Mouse (Mus musculus) forebrain, postnatal 0 days (tissue): ENCODE data around the gene Slc25a27. TPM values are rescaled to one million over a fixed set of nuclear protein-coding genes. Genes with fewer than 3 reads are reported as not detected.

Experiments used
- ATAC-seq: fragments of 200-750 bp; cut with Nextera tagmentation; 2 replicates; pipeline ENCODE4 v1.8.0; 2017; ENCODE audit warnings: mild to moderate bottlenecking, moderate library complexity
- DNase-seq: peaks from one replicate; pipeline ENCODE4 v3.0.0-alpha.2; 2015
- H3K27ac ChIP-seq: fragments of 300-500 bp; sonication (generic); 2 replicates; pipeline ENCODE4 v1.5.1; 2014; ENCODE audit warnings: low read depth, mild to moderate bottlenecking, antibody characterized with exemption, low read length, moderate library complexity, mixed read lengths
- H3K27me3 ChIP-seq: fragments of 300-500 bp; sonication (generic); 2 replicates; pipeline ENCODE4 v1.6.1; 2014; ENCODE audit warnings: mild to moderate bottlenecking, low read length, mixed read lengths; ENCODE audit not compliant: insufficient read depth
- H3K36me3 ChIP-seq: fragments of 300-500 bp; sonication (generic); 2 replicates; pipeline ENCODE4 v1.6.1; 2014; ENCODE audit warnings: mild to moderate bottlenecking, moderate library complexity; ENCODE audit not compliant: insufficient read depth
- H3K4me1 ChIP-seq: fragments of 300-500 bp; sonication (generic); 2 replicates; pipeline ENCODE4 v1.6.1; 2014; ENCODE audit warnings: antibody characterized with exemption; ENCODE audit not compliant: insufficient read depth
- H3K4me2 ChIP-seq: fragments of 300-500 bp; sonication (generic); 2 replicates; pipeline ENCODE4 v1.6.1; 2014; ENCODE audit warnings: low read depth, mild to moderate bottlenecking, moderate library complexity
- H3K4me3 ChIP-seq: fragments of 300-500 bp; sonication (generic); 2 replicates; pipeline ENCODE4 v1.5.1; 2014; ENCODE audit warnings: low read depth, low read length, mixed read lengths
- H3K9ac ChIP-seq: fragments of 300-500 bp; sonication (generic); 2 replicates; pipeline ENCODE4 v1.6.1; 2014; ENCODE audit warnings: mild to moderate bottlenecking
- H3K9me3 ChIP-seq: fragments of 300-500 bp; sonication (generic); 2 replicates; pipeline ENCODE4 v1.6.1; 2016; ENCODE audit warnings: low read length
- CTCF ChIP-seq: sonication (generic); IDR thresholded peaks from 2 replicates; pipeline ENCODE4 v1.5.1; 2016; ENCODE audit warnings: antibody characterized with exemption, control low read depth, low read depth
- WGBS: fragments of 180-500 bp; shearing (Covaris S2); extraction: QIAGEN DNeasy Blood & Tissue Kit; methylation state at CpG from one replicate; pipeline ENCODE4 v1.1.7; 2014; 5-methylcytosine and 5-hydroxymethylcytosine counted together
- polyA plus RNA-seq: library from polyadenylated mRNA; unstranded; fragments of >200 nt; fragmentation: Nextera tagmentation; extraction: Ambion mirVana; gene quantifications from 2 replicates; pipeline ENCODE4 v1.2.1, GENCODE M21; 2015
- total RNA-seq: library from RNA; depleted of rRNA; stranded (reverse); fragments of >200 nt; gene quantifications from 2 replicates; pipeline ENCODE4 v1.2.3, GENCODE M21; 2014; rRNA removed

Slc25a27 gene
- total RNA-seq: 48.6 and 61.8 TPM in 2 replicates
- polyA plus RNA-seq: 28.0 and 54.3 TPM in 2 replicates

DNA sequence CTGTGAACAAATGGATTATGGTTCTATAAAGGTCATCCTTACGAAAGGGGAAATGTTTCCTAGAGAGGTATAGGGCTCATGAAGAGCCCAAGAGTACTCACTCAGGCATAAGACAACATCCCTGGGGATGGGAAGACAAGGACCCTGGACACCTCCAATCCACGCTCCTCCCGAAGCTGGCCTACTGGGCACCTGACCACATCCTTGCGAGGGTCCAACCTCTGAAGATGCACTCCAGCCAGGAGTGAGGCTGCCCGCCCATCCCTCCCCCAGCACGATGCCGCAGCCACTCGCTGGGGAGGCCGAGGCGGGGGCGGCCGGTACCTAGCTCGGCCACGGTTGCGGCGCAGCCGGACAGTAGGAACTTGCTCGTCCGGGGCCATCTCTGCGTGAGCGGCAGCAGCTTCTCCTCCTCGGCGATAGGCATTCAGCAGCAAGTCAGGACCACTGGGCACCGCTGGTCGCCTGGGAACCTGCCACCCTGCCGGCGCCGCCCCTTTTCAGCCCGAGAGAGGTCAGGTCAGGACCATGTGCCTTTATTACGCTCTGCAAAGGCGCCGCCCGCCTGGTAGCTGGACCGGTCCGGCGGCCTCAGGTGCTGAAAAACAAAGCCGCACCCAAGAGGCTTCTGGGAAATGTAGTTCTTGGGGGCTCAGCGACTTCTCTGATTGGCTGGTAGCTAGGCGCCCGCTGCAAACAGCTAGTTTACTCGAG lies at the start of gene Slc25a27:
Gene Slc25a27, minus strand, starts transcription at position 639 of the 714 bp plus-strand sequence.
- DNase-seq: peak; percentile 91
- under 1% methylated on average over 41 of the region's 41 CpGs for WGBS
- Histone ChIP-seq H3K36me3 (0 out of 2 replicates have a peak, but pooled peaks cover 8% of the 10 kb centered on the region), H3K4me1 (peaks cover 14% of the 10 kb centered on the region), H3K27me3 (no peaks in the 10 kb centered on the region), H3K9me3 (no peaks in the 10 kb centered on the region), H3K27ac (peak within 1 kb of the TSS; percentile 64), H3K4me2 (peak within 1 kb of the TSS; percentile 71), H3K9ac (peak within 1 kb of the TSS; percentile 92), H3K4me3 (peak within 1 kb of the TSS; percentile 94)
- peak; percentile 14; the same call in 1 of the 2 replicates for TF ChIP-seq CTCF
- peak; percentile 98 for ATAC-seq

DNA sequence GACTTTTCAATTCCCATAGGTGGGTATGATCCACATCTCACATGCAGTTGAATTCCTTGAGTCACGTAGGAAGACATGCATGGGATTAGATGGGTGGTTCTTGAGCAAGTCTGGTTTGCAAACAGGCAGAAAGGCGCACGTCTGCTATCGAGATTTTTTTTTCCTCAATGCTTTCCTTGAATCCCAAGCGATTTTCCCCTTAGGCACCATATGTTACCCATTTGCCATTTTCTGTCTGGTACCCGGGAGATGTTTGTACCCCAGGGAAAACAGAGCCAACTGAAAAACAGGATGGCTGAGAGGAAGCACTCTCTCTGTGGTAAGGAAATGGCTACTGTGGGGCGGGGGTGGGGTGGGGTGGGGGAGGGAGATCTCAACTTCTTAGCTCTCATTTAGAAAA lies 49.6 kb upstream of the Slc25a27 start:
- DNase-seq (peak; percentile 35), ATAC-seq (peak; percentile 18; the same call in 1 of the 2 replicates)
- no peaks in the 10 kb centered on the region for H3K4me1 ChIP-seq
- H3K36me3 ChIP-seq: no peaks in the 10 kb centered on the region
- no peak for TF ChIP-seq CTCF
- H3K4me3 ChIP-seq: no peak overlapping the region
- H3K9me3 ChIP-seq: no peaks in the 10 kb centered on the region
- no peak overlapping the region for H3K27ac ChIP-seq
- WGBS: 50% methylated on average over 7 of the region's 7 CpGs
- no peaks in the 10 kb centered on the region for H3K27me3 ChIP-seq
- no peak overlapping the region for H3K9ac ChIP-seq
- no peak overlapping the region for H3K4me2 ChIP-seq

DNA sequence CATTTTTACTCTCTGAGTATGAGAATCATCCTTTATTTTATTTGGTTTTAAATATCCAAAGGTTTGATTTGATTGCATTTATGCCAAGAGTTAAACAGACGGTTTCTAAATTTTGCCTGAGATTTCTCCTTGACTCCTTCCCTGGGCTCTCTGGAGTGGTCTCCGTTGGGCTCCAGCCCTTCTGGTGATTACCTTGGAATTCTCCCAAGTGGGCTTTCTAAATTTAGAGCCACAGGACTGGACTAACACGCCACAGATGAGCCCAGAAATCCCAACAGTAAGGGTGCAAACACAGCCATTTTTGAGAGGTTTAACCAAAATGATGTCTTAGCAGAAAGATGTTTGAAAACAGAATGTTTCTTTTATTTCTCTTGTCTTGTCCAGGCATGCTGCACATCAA lies 47.2 kb upstream of the Slc25a27 start:
- H3K9me3 ChIP-seq: no peaks in the 10 kb centered on the region
- ATAC-seq: no peak
- WGBS: 63% methylated on average over 3 of the region's 3 CpGs
- H3K4me3 ChIP-seq: no peak overlapping the region
- H3K27ac ChIP-seq: no peak overlapping the region
- no peak for TF ChIP-seq CTCF
- H3K4me1 ChIP-seq: no peaks in the 10 kb centered on the region
- H3K9ac ChIP-seq: no peak overlapping the region
- no peak for DNase-seq
- H3K27me3 ChIP-seq: no peaks in the 10 kb centered on the region
- no peaks in the 10 kb centered on the region for H3K36me3 ChIP-seq
- no peak overlapping the region for H3K4me2 ChIP-seq

DNA sequence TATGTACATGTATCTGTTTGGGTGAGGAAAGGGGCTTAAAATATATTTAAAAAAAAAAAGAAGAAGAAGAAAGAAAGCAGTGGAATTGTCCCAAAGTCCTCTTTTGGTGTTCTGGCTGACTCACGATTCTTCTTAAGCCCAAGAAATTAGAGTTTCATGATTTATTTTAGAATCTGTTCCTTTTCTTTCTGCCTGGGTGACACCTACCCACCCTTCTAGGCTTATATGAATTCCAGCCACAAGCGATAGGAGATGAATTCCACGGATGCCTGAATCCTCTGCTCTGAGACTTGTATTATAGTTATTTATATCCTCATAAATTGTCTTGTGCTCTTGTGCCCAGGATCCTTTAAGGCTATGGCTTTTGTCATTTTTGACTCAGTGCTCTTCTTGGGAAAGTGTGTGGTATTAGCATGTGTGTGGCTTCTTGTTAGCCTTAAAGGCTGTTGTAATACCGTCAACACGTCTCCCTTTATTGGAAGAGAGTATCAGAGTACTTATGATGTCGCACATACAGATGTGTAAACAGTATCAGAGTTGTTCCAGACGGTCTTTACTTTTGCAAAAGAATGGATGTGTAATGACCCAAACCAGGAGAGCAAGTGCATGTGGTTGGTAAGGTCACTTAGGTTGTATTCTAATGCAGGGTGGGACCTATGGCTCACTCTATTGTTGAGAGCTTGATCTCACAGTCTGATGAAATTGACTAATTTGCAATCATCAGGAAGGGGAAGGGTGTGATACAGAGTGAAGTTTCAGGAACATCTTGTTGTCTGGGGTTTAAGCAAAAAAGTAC lies 44.7 kb upstream of the Slc25a27 start:
- H3K27me3 ChIP-seq: no peaks in the 10 kb centered on the region
- H3K9ac ChIP-seq: no peak overlapping the region
- H3K4me3 ChIP-seq: no peak overlapping the region
- H3K36me3 ChIP-seq: no peaks in the 10 kb centered on the region
- 0 out of 2 replicates have a peak, but pooled peaks cover 2% of the 10 kb centered on the region for H3K9me3 ChIP-seq
- no peak overlapping the region for H3K4me2 ChIP-seq
- H3K27ac ChIP-seq: no peak overlapping the region
- ATAC-seq (no peak), DNase-seq (no peak)
- TF ChIP-seq CTCF: no peak
- 93% methylated on average over 7 of the region's 7 CpGs for WGBS
- H3K4me1 ChIP-seq: no peaks in the 10 kb centered on the region

DNA sequence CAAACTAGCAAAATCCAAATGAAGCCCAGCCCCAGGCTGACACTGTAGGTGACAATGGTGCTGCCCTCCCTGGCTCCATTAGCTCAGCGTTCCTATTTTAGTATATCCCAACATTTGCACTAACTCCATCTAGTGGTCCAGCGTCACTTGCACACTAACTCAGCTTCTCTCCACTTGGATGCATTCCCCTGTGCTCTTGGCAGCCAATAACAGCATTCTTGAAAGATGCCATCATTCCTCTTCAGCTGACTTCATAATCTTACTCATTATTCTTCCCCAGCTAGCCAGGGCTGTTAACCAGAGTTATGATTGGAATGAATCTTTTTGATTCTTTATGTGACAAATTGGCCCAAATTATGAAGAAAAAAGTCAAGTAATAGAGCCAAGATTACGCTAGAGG lies 40.2 kb upstream of the Slc25a27 start:
- H3K27me3 ChIP-seq: no peaks in the 10 kb centered on the region
- H3K4me1 ChIP-seq: no peaks in the 10 kb centered on the region
- 66% methylated on average over 3 of the region's 3 CpGs for WGBS
- H3K9me3 ChIP-seq: 0 out of 2 replicates have a peak, but pooled peaks cover 2% of the 10 kb centered on the region
- ATAC-seq: no peak
- H3K4me2 ChIP-seq: no peak overlapping the region
- no peak overlapping the region for H3K9ac ChIP-seq
- H3K4me3 ChIP-seq: no peak overlapping the region
- peak; percentile 18; the same call in 1 of the 2 replicates for TF ChIP-seq CTCF
- H3K36me3 ChIP-seq: no peaks in the 10 kb centered on the region
- DNase-seq: no peak
- H3K27ac ChIP-seq: no peak overlapping the region

DNA sequence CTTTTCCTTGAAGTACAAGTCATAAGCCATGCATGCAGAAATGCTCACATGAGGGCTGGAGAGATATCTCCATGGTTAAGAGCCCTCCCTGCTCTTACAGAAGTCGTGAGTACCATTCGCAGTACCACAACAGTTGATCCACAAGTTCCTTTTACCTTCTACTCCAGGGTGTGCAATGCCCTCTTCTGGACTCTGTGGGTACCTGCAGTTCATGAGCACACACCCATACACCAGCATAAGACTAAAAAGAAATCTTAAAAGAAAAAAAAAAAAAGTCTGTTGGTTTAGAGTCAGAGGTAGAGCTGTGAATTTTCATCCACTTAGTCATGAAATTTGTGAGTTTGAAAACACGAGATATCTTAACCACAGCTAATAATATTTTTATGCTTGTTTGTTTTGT lies 39.7 kb upstream of the Slc25a27 start:
- Histone ChIP-seq H3K27me3 (no peaks in the 10 kb centered on the region), H3K9ac (no peak overlapping the region), H3K9me3 (0 out of 2 replicates have a peak, but pooled peaks cover 2% of the 10 kb centered on the region), H3K4me1 (no peaks in the 10 kb centered on the region), H3K27ac (no peak overlapping the region), H3K4me2 (no peak overlapping the region), H3K36me3 (no peaks in the 10 kb centered on the region), H3K4me3 (no peak overlapping the region)
- no peak for TF ChIP-seq CTCF
- DNase-seq (no peak), ATAC-seq (no peak)
- 95% methylated on average over 3 of the region's 3 CpGs for WGBS
